9 mouse cellular contexts compared by ENCODE assay signal in genomic region chr11:61342505-61343420, GRCm38 (mm10). TPM values are rescaled to one million over a fixed set of nuclear protein-coding genes. Genes with fewer than 3 reads are reported as not detected.
DNase-seq lines count a peak whose midpoint lies in the region; ATAC-seq lines count a peak whose summit lies in the region.
"Had no signal": no experiment of that assay in that cellular context is flagged by ENCODE, and none has a peak within 500 bp of the region (broad histone marks: within the 10 kb centered on the region; RNA-seq: fewer than 3 reads in every experiment).

Slc47a2 (minus strand) TSS chr11:61342860.

- no peak within 1 kb of the TSS for H3K27ac ChIP-seq in heart, embryonic 12.5 days (ENCODE audit: poor library complexity, severe bottlenecking)
- H3K27ac ChIP-seq in midbrain, embryonic 12.5 days (replicated peaks): no peak within 1 kb of the TSS

- peak within 1 kb of the TSS; percentile 42 for H3K4me3 ChIP-seq in heart, embryonic 12.5 days
- H3K4me3 ChIP-seq in midbrain, embryonic 12.5 days: peak within 1 kb of the TSS; percentile 40

- 0 out of 2 replicates have a peak, but pooled peaks have one; percentile 18 for ATAC-seq in heart, embryonic 12.5 days (ENCODE audit: insufficient number of reproducible peaks, low FRiP score)
- ATAC-seq in midbrain, embryonic 12.5 days (ENCODE audit: low FRiP score, low read depth): no peak

- H3K9ac ChIP-seq in heart, embryonic 12.5 days: peak within 1 kb of the TSS; percentile 34; the same call in 1 of the 2 replicates
- H3K9ac ChIP-seq in midbrain, embryonic 12.5 days (replicated peaks): 0 out of 2 replicates have a peak within 1 kb of the TSS, but pooled peaks have one; percentile 25

- WGBS in heart, embryonic 12.5 days: 4% methylated on average over 61 of the region's 61 CpGs
- 3% methylated on average over 61 of the region's 61 CpGs for WGBS in midbrain, embryonic 12.5 days

- H3K4me1 ChIP-seq in heart, embryonic 12.5 days (replicated peaks): peaks cover 13% of the 10 kb centered on the region; the same call in 1 of the 2 replicates
- H3K4me1 ChIP-seq in midbrain, embryonic 12.5 days: peaks cover 5% of the 10 kb centered on the region

- peaks cover 44% of the 10 kb centered on the region for H3K27me3 ChIP-seq in heart, embryonic 12.5 days (replicated peaks)
- peaks cover 52% of the 10 kb centered on the region for H3K27me3 ChIP-seq in midbrain, embryonic 12.5 days

- DNase-seq in heart, adult 11 months: peak; percentile 88
- no peak for DNase-seq in heart, adult 8-10 months (ENCODE audit: low spot score)
- DNase-seq in adrenal gland, postnatal 14 days: peak; percentile 38
- peak; percentile 46 for DNase-seq in kidney, postnatal 14 days
- peak; percentile 65 for DNase-seq in thymus, postnatal 4 days
- no peak for DNase-seq in c-Kit-positive CD71-positive TER-119-positive erythroid progenitor cells, embryonic 14.5 days (ENCODE audit: low spot score)

- peak within 1 kb of the TSS; percentile 81 for H3K4me2 ChIP-seq in heart, embryonic 12.5 days
- peak within 1 kb of the TSS; percentile 54 for H3K4me2 ChIP-seq in midbrain, embryonic 12.5 days (replicated peaks)

- H3K36me3 ChIP-seq in heart, embryonic 12.5 days: no peaks in the 10 kb centered on the region
- no peaks in the 10 kb centered on the region for H3K36me3 ChIP-seq in midbrain, embryonic 12.5 days

- no peaks in the 10 kb centered on the region for H3K9me3 ChIP-seq in heart, embryonic 12.5 days (replicated peaks)
- H3K9me3 ChIP-seq in midbrain, embryonic 12.5 days: no peaks in the 10 kb centered on the region

RNA-seq across cellular contexts. Expression of gene Slc47a2, which starts in this region (rescaled TPM):
- under 1 TPM in 3 of 4 experiments, not detected in 1; 0.09 to 0.14 (median 0.13) TPM for total RNA-seq in heart, adult 8-10 months (2022)
- total RNA-seq in adrenal gland, postnatal 14 days (2021): not detected in 2 replicates
- not detected in 2 replicates for polyA plus RNA-seq in heart, embryonic 12.5 days (2016; fragmentation: Nextera tagmentation; extraction: Ambion mirVana)
- not detected in 2 replicates for polyA plus RNA-seq in midbrain, embryonic 12.5 days (2016; fragmentation: Nextera tagmentation; extraction: Ambion mirVana)
- total RNA-seq: neutrophil, adult 5-6 weeks had no signal

Comparison
In these comparisons a context has a peak if more than half of its experiments do, and no peak if none do; other contexts are left out.
1. DNase-seq: peak in heart, adult 11 months (single experiment), kidney, postnatal 14 days (single experiment) and thymus, postnatal 4 days (single experiment); none in heart, adult 8-10 months (single experiment) and c-Kit-positive CD71-positive TER-119-positive erythroid progenitor cells, embryonic 14.5 days (single experiment).
2. Peak in DNase-seq in adrenal gland, postnatal 14 days; RNA of the gene not detected or under 1 TPM.
3. Peak in ATAC-seq, H3K4me3 ChIP-seq, H3K9ac ChIP-seq and H3K4me2 ChIP-seq in heart, embryonic 12.5 days; RNA of the gene not detected or under 1 TPM.